Mouse (Mus musculus) stomach, embryonic 16.5 days (tissue): ENCODE data around the gene Efna1. TPM values are rescaled to one million over a fixed set of nuclear protein-coding genes. Genes with fewer than 3 reads are reported as not detected.

Experiments
- ATAC-seq: fragments of 200-750 bp; cut with Nextera tagmentation; 2 replicates; pipeline ENCODE4 v1.8.0; 2017; ENCODE audit warnings: moderate number of reproducible peaks, moderate TSS enrichment; ENCODE audit not compliant: insufficient read depth, low FRiP score
- H3K27ac ChIP-seq: fragments of 300-500 bp; sonication (generic); 2 replicates; pipeline ENCODE4 v1.5.1; 2014; ENCODE audit warnings: low read length
- H3K27me3 ChIP-seq: fragments of 300-500 bp; sonication (generic); 2 replicates; pipeline ENCODE4 v1.6.1; 2014; ENCODE audit warnings: low read length, control low read depth, mixed read lengths; ENCODE audit not compliant: control insufficient read depth, insufficient read depth
- H3K36me3 ChIP-seq: fragments of 300-500 bp; sonication (generic); 2 replicates; pipeline ENCODE4 v1.6.1; 2014; ENCODE audit warnings: low read length; ENCODE audit not compliant: control insufficient read depth, insufficient read depth
- H3K4me1 ChIP-seq: fragments of 300-500 bp; sonication (generic); 2 replicates; pipeline ENCODE4 v1.6.1; 2014; ENCODE audit warnings: low read length, control low read depth, mixed read lengths; ENCODE audit not compliant: control insufficient read depth, insufficient read depth
- H3K4me2 ChIP-seq: fragments of 300-500 bp; sonication (generic); 2 replicates; pipeline ENCODE4 v1.6.1; 2014; ENCODE audit warnings: low read depth, low read length, mixed read lengths
- H3K4me3 ChIP-seq: fragments of 300-500 bp; sonication (generic); replicated peaks from 2 replicates; pipeline ENCODE4 v1.5.1; 2014; ENCODE audit warnings: mild to moderate bottlenecking, low read length
- H3K9ac ChIP-seq: fragments of 300-500 bp; sonication (generic); 2 replicates; pipeline ENCODE4 v1.6.1; 2014; ENCODE audit warnings: low read length
- H3K9me3 ChIP-seq: fragments of 300-500 bp; sonication (generic); replicated peaks from 2 replicates; pipeline ENCODE4 v1.6.1; 2016; ENCODE audit warnings: low read length, control low read depth; ENCODE audit not compliant: control insufficient read depth
- WGBS: fragments of 180-500 bp; shearing (Covaris S2); extraction: QIAGEN DNeasy Blood & Tissue Kit; methylation state at CpG from one replicate; pipeline ENCODE4 v1.1.7; 2014; 5-methylcytosine and 5-hydroxymethylcytosine counted together
- polyA plus RNA-seq: library from polyadenylated mRNA; unstranded; fragments of >200 nt; fragmentation: Nextera tagmentation; extraction: Ambion mirVana; gene quantifications from 2 replicates; pipeline ENCODE4 v1.2.1, GENCODE M21; 2015

Gene Efna1
- polyA plus RNA-seq, 1 experiment from 2014 or later, result 41.5 TPM

GRCm38 (mm10) chr3:89277281-89278021, 3.5 kb downstream of the Efna1 start:
- Histone ChIP-seq H3K27me3 (no peaks in the 10 kb centered on the region), H3K9ac (peak overlapping the region; percentile 78), H3K4me2 (peak overlapping the region; percentile 98), H3K27ac (peak overlapping the region; percentile 88), H3K36me3 (peaks cover under 1% of the 10 kb centered on the region; the same call in 1 of the 2 replicates), H3K9me3 (no peaks in the 10 kb centered on the region), H3K4me3 (peak overlapping the region; percentile 62), H3K4me1 (peaks cover 33% of the 10 kb centered on the region)
- peak; percentile 3; the same call in 1 of the 2 replicates for ATAC-seq
- WGBS, result 29% methylated on average over 14 of the region's 14 CpGs

- no peak overlapping the region for H3K9ac ChIP-seq
- peak overlapping the region; percentile 98; the same call in 1 of the 2 replicates for H3K4me2 ChIP-seq
- WGBS, result 91% methylated on average over 13 of the region's 13 CpGs
- no peak overlapping the region for H3K4me3 ChIP-seq
- peaks cover 6% of the 10 kb centered on the region; the same call in 1 of the 2 replicates for H3K36me3 ChIP-seq
- H3K27ac ChIP-seq, result no peak overlapping the region
- ATAC-seq, result no peak
- peaks cover 35% of the 10 kb centered on the region for H3K4me1 ChIP-seq
- no peaks in the 10 kb centered on the region for H3K9me3 ChIP-seq
- no peaks in the 10 kb centered on the region for H3K27me3 ChIP-seq
Measured at GRCm38 (mm10) chr3:89276061-89276460, 4.9 kb downstream of the Efna1 start.

- Histone ChIP-seq H3K27me3 (no peaks in the 10 kb centered on the region), H3K27ac (no peak overlapping the region), H3K9me3 (no peaks in the 10 kb centered on the region), H3K4me3 (no peak overlapping the region), H3K9ac (no peak overlapping the region), H3K4me2 (no peak overlapping the region), H3K36me3 (peaks cover 6% of the 10 kb centered on the region; the same call in 1 of the 2 replicates), H3K4me1 (peaks cover 38% of the 10 kb centered on the region)
- peak; percentile 11; the same call in 1 of the 2 replicates for ATAC-seq
- 67% methylated on average over 6 of the region's 6 CpGs for WGBS
Measured at GRCm38 (mm10) chr3:89271760-89272159, 9.2 kb downstream of the Efna1 start.

GRCm38 (mm10) chr3:89270891-89271290, 10.1 kb downstream of the Efna1 start:
- no peaks in the 10 kb centered on the region for H3K9me3 ChIP-seq
- peak overlapping the region; percentile 87 for H3K4me2 ChIP-seq
- no peaks in the 10 kb centered on the region for H3K27me3 ChIP-seq
- no peak overlapping the region for H3K4me3 ChIP-seq
- peaks cover 33% of the 10 kb centered on the region for H3K4me1 ChIP-seq
- 61% methylated on average over 6 of the region's 6 CpGs for WGBS
- H3K9ac ChIP-seq, result peak overlapping the region; percentile 85
- H3K36me3 ChIP-seq, result peaks cover 6% of the 10 kb centered on the region; the same call in 1 of the 2 replicates
- peak overlapping the region; percentile 86 for H3K27ac ChIP-seq
- no peak for ATAC-seq

GRCm38 (mm10) chr3:89270051-89270755, 10.7 kb downstream of the Efna1 start, which contains the start of gene Slc50a1:
Gene Slc50a1, minus strand, starts transcription at chr3:89270570.
- Histone ChIP-seq H3K27me3 (no peaks in the 10 kb centered on the region), H3K4me2 (peak within 1 kb of the TSS; percentile 87), H3K9ac (peak within 1 kb of the TSS; percentile 85), H3K36me3 (peaks cover 6% of the 10 kb centered on the region; the same call in 1 of the 2 replicates), H3K9me3 (no peaks in the 10 kb centered on the region), H3K4me1 (peaks cover 33% of the 10 kb centered on the region), H3K4me3 (peak within 1 kb of the TSS; percentile 60), H3K27ac (peak within 1 kb of the TSS; percentile 86)
- WGBS, result 2% methylated on average over 39 of the region's 39 CpGs
- peak; percentile 66 for ATAC-seq

GRCm38 (mm10) chr3:89268916-89269315, 12.0 kb downstream of the Efna1 start:
- Histone ChIP-seq H3K27me3 (no peaks in the 10 kb centered on the region), H3K4me2 (peak overlapping the region; percentile 87), H3K4me1 (peaks cover 33% of the 10 kb centered on the region), H3K4me3 (no peak overlapping the region), H3K27ac (no peak overlapping the region), H3K9me3 (no peaks in the 10 kb centered on the region), H3K9ac (peak overlapping the region; percentile 85; the same call in 1 of the 2 replicates), H3K36me3 (0 out of 2 replicates have a peak, but pooled peaks cover 6% of the 10 kb centered on the region)
- no peak for ATAC-seq
- 66% methylated on average over 8 of the region's 8 CpGs for WGBS

- Histone ChIP-seq H3K4me2 (peak overlapping the region; percentile 73), H3K27me3 (no peaks in the 10 kb centered on the region), H3K4me3 (peak overlapping the region; percentile 83), H3K9ac (peak overlapping the region; percentile 97), H3K4me1 (peaks cover 33% of the 10 kb centered on the region), H3K27ac (peak overlapping the region; percentile 80), H3K36me3 (no peaks in the 10 kb centered on the region), H3K9me3 (no peaks in the 10 kb centered on the region)
- ATAC-seq, result peak; percentile 84
- WGBS, result under 1% methylated on average over 20 of the region's 20 CpGs
Measured at GRCm38 (mm10) chr3:89266439-89266893, 14.5 kb downstream of the Efna1 start.

GRCm38 (mm10) chr3:89262417-89262816, 18.5 kb downstream of the Efna1 start:
- WGBS, result 61% methylated on average over 10 of the region's 10 CpGs
- Histone ChIP-seq H3K27me3 (no peaks in the 10 kb centered on the region), H3K27ac (no peak overlapping the region), H3K4me3 (no peak overlapping the region), H3K9ac (no peak overlapping the region), H3K4me1 (peaks cover 6% of the 10 kb centered on the region), H3K4me2 (no peak overlapping the region), H3K36me3 (no peaks in the 10 kb centered on the region), H3K9me3 (no peaks in the 10 kb centered on the region)
- no peak for ATAC-seq

GRCm38 (mm10) chr3:89260211-89260610, 20.7 kb downstream of the Efna1 start:
- Histone ChIP-seq H3K9ac (no peak overlapping the region), H3K4me3 (no peak overlapping the region), H3K4me2 (no peak overlapping the region), H3K36me3 (no peaks in the 10 kb centered on the region), H3K4me1 (no peaks in the 10 kb centered on the region), H3K27ac (no peak overlapping the region), H3K27me3 (no peaks in the 10 kb centered on the region), H3K9me3 (no peaks in the 10 kb centered on the region)
- no peak for ATAC-seq
- 38% methylated on average over 3 of the region's 3 CpGs for WGBS
